Mouse (Mus musculus) ES-Bruce4 (cell line): ENCODE results near the gene Psmd9.

Source experiments
- CTCF ChIP-seq: IDR thresholded peaks from one replicate; pipeline ENCODE4 v1.8.1; 2011; ENCODE audit warnings: low read depth, low read length
- EP300 ChIP-seq: IDR thresholded peaks from 2 replicates; pipeline ENCODE4 v1.6.1; 2011; ENCODE audit warnings: low read depth, low read length; ENCODE audit not compliant: insufficient read depth
- POLR2A ChIP-seq: IDR thresholded peaks from one replicate; pipeline ENCODE4 v1.8.1; 2011; ENCODE audit warnings: low read length; ENCODE audit not compliant: insufficient read depth

GRCm38 (mm10) chr5:123127031-123127430 is 42.2 kb upstream of the Psmd9 start:
- TF ChIP-seq CTCF (no peak), POLR2A (no peak), EP300 (no peak)
